Mouse (Mus musculus): ENCODE results near the gene Nkd2. TPM values are rescaled to one million over a fixed set of nuclear protein-coding genes. Genes with fewer than 3 reads are reported as not detected.

Gene Nkd2
- total RNA-seq, 2 experiments from 2014 or later: 9.2 to 9.7 TPM

DNA sequence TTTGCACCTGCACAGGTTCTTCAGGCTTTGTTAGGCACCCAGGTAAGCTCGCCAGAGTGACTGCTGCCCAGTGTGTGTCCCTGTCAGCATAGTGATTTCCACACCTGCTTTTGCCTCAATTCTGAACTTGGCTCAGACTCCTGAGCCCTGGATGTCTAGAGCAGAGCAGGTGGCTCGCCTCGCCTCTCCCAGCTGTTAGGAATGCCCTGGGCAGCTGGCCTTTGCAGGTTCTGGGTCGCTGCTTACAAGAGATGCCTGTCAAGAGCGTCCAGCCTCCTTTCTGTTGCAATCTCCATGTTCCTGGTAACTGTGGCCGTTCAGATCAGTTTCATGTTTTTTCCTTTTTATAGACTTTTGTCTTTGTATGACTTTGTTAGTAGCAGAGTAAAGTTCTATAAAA lies 31.1 kb downstream of the Nkd2 start:
- no peak for DNase-seq

DNA sequence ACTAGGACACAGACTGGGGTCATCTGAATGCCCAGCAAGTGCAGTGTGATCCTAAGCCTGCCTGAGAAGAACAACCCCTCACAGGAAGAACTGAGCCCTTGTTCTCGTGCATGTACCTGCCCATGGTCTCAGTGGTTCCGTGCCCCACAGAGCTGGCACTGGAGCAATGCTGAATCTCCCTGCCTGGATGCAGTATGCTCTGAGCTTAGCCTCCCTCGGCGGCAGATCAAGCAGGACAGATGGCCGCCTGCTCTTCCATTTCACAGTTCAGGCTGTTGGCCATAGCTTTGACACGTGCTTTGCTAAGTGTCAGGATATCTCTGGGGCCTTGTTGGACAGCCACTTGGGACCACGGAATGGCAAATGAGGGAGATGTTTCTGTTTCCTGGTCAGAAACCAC lies 33.2 kb downstream of the Nkd2 start:
- DNase-seq: no peak

DNA sequence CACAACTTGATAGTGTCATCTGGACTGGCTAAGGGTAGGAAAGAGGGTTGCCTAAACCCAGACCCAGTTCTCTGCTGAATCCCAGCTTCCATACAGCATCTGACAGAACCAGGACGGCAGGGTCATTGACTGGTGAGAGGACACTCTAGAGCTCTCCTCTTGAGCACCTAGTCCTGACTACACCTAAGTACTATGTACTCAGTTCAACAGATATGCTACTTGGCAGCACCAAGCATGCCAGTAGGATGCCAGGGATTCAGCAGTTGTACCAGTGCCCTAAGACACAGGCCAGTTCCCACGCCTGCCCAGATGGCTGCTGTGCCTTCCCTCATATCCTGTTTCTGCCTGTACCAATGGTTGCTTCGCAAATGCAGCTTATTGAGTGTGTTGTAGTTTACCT lies 34.5 kb downstream of the Nkd2 start:
- DNase-seq: no peak

DNA sequence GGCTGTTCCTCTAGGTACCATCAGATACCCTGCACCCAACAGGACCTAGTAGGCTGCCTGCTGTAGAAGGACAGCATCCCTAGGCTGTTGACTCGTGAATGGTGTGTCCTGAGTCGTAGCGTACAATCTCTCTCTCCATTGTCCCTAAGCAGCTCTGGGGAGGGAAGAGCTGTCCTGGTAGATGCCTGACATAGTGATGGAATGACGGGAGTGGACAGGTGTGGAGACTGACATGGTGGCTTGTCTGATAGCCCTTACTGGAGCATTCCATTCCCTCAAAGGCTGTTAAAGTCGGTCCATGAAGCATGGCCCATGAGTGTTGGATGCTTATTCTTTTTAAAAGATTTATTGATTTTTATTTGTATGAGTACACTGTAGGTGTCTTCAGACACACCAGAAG lies 42.5 kb downstream of the Nkd2 start:
- DNase-seq: no peak

DNA sequence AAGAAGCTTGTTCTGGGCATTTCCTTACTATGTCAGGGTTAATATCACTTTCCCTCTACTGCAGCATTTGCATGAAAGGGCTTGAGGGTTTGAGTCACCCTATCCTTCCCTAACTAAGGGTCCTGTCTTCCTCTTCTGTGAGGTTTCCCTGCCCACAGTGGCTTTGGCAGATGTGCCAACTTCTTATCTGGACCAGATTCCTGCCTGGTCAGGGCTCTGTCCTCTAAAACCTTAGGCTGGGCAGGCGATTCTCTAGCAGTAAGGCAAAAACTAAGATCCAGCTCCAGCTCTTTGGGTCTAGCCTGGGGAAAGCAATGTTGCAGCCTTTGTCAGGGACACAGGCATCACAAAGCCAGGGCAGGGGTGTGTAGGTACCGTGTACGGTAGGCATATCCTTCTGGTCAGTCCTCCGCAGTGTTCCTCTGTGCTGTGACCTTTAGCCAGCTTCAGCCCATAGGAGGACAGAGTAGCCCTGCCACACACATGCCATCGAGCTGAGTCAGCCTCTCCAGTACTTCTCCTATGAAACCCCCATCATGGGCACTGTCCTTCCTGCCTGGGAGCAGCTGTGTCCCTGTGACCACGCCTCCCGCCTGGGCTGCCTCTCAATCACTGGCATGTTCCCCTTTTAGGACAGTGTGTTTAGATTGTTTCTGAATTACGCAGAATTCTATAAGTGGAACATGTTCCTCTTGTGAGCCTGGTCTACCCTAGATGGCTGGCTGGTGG lies 43.8 kb downstream of the Nkd2 start:
- peak; percentile 85 for DNase-seq

DNA sequence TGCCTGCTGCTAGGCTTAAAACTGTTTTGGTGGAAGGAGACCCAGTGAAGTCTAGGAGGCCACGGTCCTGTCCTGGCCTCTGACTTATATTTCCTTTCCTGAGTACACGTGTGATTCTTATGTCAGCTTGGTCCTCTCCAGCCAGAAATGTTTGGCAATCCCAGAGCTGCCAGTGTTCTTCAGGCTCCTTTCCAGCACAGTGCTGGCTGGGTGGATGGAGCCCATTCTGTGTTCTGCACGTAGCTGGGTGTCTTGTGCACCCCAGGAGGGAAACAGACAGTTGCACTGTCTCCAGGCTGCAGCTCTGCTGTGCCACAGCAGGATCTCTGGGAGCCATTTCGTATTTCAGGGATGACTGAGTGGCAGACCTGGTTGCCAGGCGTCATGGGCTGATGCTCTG lies 48.3 kb downstream of the Nkd2 start:
- DNase-seq: no peak

DNA sequence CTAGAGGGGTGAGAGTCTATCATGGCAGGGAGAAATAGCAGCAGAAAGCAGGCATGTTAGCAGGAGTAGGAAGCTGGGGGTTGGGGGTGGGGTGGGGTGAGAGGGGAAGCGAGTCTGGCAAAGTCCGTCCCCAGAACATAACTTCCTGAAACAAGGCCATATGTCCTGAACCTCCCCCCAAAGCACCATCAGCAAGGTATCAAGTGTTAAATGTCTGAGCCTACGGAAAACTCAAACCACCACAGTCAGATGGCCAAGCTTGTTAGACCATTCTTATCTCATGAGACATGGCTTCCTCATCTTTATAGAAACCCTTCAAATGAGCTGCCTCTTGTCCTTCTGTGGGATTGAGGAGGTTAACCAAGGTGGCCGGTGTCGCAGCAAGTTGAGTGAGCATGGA lies 54.3 kb downstream of the Nkd2 start:
- no peak for DNase-seq

DNA sequence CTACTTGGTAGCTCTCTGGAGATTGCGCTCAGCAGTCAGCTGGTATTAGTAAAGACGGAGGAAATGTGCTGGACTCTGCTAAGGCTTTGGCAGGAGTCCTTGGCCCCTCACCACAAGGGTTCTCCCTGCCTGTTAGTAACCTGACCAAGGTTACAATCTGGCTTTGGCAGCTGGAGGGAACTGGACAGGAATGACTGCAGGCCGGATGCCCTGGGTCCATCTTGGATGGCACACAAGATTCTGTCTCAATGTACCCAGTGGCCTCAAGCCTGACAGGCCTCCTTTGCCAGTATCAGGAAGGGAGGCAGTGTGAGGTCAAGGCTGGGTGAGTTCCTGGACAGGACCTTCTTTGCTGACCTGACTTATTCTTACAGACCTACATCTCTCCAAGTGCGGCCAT lies 55.3 kb downstream of the Nkd2 start:
- DNase-seq: no peak

DNA sequence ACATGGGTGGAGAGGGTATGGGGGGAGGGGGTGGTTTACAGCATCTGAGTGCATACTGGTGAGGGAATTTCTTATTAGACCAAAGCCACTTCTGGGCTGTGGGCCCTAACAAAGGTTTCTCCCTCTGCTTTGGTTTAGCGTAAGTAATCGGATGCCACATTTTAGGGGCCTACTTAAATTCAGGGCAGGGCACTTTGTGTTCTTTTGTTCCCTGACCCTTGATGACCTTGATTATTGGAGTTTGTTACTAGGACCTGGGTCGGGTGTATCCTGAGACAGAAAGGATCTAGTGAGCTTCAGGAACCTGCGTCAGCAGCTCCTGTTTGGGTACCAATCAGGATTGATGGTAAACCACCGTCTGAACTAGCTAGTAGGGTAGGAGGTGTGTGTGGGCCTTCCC lies 64.9 kb downstream of the Nkd2 start:
- DNase-seq: no peak

DNA sequence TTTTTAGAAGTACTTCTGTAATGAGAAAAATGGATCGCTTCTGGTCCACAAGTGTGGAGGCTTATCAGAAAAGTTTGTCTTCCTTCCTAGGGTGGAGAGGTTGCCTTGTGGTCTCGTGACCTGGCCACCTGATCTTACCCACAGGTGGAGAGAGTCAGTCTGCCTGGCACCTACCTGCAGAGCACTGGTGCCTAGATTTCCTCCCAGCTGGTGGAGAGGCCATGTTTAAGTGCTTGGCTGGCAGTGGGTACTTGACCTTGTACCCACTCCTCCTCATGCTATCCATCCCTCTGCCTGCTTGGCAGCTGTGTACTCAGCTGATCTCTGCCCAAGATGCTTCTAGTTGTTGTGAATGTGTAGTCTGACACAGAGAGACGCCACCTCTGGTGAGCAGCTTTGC lies 69.9 kb downstream of the Nkd2 start:
- no peak for DNase-seq

DNA sequence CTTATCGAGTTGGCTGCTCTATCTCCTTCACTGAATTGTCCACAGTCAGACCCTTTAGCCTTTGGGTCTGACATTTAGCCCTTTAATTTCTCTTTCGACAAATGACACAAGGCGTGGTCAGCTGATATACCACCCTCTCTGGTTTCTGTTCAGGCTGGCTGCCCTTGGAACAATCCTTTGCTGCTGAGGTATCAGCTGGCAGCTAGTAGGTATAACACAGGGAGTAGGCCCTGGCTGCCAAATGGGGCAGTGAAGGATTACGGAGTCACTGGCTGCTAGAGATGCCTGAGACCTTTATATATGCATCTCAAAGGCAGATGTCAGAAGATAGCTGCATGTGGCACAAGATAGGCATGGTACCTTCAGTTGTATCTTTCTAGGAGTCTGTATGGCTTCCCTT lies 71.6 kb downstream of the Nkd2 start:
- peak; percentile 35 for DNase-seq

DNA sequence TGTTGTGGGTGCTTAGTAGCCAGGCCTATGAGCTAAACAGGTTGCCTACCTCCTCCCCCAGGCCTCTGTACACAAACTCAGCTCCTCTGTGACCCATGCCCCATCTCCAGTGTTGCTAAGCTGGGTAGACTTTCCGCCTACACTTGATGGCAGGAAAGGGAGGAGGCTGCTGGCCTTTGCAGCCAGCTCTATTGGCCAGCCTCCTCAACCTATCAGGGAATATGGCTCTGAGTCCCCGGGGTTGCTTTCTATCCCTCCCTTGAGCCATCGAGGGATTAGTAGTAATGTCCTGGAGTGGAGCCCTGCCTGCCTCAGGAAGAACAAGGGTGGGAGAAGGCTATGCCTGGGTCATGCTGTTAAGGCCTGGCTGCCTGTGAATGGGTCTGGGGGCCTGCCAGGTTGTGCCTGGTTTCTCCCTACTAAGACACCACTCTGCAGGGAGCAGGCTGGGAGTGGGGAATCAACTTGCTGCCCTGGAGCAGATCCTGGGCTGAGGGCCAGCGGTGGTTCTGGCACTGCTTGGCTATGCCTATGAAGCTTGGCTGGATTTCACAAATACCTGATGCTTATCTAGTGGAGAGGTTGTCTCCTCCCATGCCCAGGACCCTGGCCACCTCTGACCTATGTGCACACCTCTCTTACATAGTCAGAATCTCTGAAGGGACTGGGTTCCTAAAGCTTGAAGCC lies 73.8 kb downstream of the Nkd2 start:
- DNase-seq: peak; percentile 69

DNA sequence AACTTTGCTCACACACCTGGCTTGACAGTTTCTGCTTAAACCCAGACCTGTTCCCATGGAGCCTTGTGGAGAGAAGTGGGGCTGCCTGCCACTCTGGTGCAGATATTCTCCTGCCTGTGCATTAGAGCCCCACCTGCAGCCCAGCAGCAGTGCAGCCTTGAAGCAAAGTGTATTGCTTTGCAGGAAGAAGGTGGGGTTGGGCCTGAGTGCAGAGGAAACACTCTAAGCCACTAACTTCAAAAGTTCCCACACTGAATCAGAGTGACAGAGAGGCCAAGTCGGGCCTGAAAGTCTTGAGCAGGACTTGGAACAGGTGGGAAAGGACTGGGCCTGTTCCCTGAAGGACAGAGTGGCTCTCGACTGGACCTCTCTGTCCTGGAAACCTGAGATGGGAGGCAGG lies 74.8 kb downstream of the Nkd2 start:
- no peak for DNase-seq

DNA sequence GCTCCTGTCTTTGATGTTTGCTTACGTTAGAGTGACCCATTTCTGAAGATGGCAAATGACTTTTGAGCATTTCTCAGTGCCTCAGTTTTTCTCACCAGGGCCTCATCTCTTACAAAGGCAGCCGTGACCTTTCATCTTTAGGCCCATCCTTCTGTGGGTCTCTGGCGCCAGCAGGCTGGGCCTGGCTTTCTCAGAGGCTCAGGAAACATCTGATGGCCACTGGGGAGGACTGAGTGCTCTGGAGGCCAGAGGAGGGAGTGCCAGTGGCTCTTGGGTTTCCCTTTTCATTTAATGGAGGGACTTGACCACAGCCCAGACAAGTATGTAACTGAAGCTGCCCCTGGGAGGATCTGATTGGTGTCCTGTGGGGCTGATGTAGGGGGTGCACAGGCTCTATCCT lies 76.3 kb downstream of the Nkd2 start:
- DNase-seq: no peak

DNA sequence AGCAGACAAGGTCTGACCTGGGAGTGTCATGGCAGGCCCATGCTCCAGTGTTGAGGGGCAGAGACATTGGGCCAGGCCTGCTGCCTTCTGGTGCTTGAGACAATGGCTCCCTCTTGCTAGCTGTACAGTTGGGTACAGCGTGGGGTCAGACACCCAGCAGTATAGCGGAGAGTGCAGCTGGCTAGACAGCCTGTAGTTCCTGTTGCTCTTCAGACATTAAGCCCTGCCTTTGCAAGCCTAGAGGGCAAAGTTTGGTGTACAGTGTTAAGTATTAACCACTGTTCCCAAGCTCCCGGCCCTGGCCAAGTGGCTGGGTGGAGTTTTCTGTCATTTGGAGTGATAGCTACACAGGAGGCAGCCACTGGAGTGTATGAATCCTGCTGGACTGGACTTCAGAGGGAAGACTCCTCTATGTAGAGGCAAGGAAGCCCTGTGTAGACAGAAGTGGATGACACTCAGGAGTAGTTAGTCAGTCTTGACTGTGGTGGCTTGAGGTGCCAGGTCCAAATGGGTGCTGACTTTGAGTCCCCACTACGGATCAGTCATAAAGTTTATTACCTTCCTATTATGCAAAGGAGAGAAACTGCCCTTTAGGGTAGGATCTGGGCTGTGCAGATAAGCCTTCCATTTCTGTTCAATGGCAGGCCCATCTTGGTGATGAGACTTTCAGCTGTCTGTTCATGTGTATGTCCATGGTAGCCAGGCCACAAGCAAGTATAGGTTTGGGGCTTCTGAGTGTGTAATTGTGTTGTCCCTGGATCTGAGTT lies 77.3 kb downstream of the Nkd2 start:
- DNase-seq: no peak

Other genes with a start within 250 kb of the Nkd2 start
- gene Clptm1l, start 243.6 kb downstream of the Nkd2 start, total RNA-seq (2021): 10 to 100 TPM; 83.5 to 85.8 TPM
- gene Tert, start 220.7 kb downstream of the Nkd2 start, total RNA-seq (2021): under 1 TPM; 0.56 to 0.60 TPM
- gene Slc6a18, start 169.6 kb downstream of the Nkd2 start, total RNA-seq (2021): not detected
- gene Slc6a19, start 142.8 kb downstream of the Nkd2 start, total RNA-seq (2021): not detected
- 100 to 1,000 TPM; 145 to 150 TPM for gene Slc12a7, start 114.5 kb downstream of the Nkd2 start, total RNA-seq (2021)
- gene Trip13, start 90.2 kb upstream of the Nkd2 start, total RNA-seq (2021): 10 to 100 TPM; 11.8 to 14.3 TPM
- gene Brd9, start 90.2 kb upstream of the Nkd2 start, total RNA-seq (2021): 10 to 100 TPM; 39.3 to 41.8 TPM
- not detected for gene Zdhhc11, start 116.2 kb upstream of the Nkd2 start, total RNA-seq (2021)
- 10 to 100 TPM; 11.9 to 13.7 TPM for gene Tppp, start 161.8 kb upstream of the Nkd2 start, total RNA-seq (2021)
- gene Cep72, start 214.7 kb upstream of the Nkd2 start, total RNA-seq (2021): 1 to 10 TPM; 7.2 to 9.0 TPM

All from heart, postnatal 4 days (tissue).